Mouse (Mus musculus): ENCODE measurements around the gene Cep131.
A peak's percentile ranks its signal among the peaks of the same experiment; 100 is the strongest.

The Cep131 gene

GRCm38 (mm10) chr11:120098588-120099511 lies 12.2 kb upstream of the Cep131 start, which contains the start of the genes Tepsin and Ndufaf8:
Gene Tepsin, minus strand, starts transcription at chr11:120098731.
Gene Ndufaf8, plus strand, starts transcription at chr11:120098928.
- DNase-seq (ENCODE audit: low spot score in 2 of 2) = peak; percentile 100

DNA sequence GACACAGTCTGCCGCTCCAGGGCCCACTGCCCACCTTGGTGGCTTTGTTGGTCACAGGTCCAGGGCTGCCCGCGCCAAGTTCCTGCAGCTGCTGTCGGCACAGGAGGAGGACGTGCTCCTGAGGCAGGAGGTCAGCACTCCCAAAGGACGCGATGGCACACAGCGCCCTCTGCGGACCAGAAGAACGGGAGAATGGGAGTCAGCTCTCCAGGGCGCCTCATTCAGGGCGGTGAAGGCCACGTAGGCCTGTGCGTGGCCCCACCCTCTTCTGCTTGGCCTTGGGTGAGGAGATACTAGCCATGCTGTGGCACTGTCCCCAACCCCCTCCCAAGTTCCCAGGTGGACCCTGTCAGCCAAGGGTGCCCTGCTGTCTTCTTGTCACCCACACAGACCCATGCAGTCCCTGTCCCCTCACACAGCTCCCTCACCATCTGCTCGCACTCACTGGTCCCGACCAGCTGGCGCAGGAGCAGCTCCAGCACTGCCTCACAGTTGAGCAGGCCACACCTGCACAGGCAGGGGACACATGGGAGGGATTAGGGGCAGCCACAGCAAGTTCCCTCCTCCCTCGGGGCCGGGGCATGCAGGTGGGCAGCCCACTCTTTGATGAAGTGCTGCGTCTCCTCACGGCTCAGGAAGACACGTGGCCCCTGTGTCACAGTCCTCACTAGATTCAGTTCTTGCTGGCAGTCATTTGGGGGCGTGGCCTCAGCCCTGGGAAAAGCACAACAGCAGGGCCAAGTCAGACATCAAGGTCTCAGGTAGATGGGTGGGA lies 6.4 kb upstream of the Cep131 start:
- no peak for DNase-seq (ENCODE audit: low spot score in 2 of 2)

DNA sequence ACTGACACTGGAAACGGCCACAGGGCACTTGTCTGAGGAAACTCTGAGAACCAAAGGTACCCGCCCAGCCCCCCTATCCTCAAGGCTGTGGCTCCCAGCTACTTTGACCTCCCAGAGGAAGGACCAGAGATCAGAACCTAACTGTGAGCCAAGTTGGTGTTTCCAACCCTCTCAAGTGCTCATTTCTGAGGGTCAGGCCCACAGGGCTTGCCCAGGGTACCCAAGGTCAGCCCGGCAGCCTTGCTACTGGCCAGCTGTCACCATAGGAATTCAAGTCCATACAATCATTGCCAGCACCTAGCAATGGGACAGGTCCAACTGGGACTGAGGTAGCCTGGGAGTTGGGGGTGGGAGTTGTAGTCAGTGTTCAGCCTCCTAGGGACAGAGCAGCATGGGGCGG lies 4.0 kb upstream of the Cep131 start:
- DNase-seq (ENCODE audit: low spot score in 2 of 2) = no peak

GRCm38 (mm10) chr11:120085891-120086627 lies 568 bp downstream of the Cep131 start:
- DNase-seq (ENCODE audit: low spot score in 2 of 2) = peak in 1 of 2 experiments; percentile 49

GRCm38 (mm10) chr11:120080282-120080681 lies 6.3 kb downstream of the Cep131 start:
- no peak for DNase-seq (ENCODE audit: low spot score in 2 of 2)

GRCm38 (mm10) chr11:120076191-120076590 lies 10.4 kb downstream of the Cep131 start:
- no peak for DNase-seq (ENCODE audit: low spot score in 2 of 2)

DNA sequence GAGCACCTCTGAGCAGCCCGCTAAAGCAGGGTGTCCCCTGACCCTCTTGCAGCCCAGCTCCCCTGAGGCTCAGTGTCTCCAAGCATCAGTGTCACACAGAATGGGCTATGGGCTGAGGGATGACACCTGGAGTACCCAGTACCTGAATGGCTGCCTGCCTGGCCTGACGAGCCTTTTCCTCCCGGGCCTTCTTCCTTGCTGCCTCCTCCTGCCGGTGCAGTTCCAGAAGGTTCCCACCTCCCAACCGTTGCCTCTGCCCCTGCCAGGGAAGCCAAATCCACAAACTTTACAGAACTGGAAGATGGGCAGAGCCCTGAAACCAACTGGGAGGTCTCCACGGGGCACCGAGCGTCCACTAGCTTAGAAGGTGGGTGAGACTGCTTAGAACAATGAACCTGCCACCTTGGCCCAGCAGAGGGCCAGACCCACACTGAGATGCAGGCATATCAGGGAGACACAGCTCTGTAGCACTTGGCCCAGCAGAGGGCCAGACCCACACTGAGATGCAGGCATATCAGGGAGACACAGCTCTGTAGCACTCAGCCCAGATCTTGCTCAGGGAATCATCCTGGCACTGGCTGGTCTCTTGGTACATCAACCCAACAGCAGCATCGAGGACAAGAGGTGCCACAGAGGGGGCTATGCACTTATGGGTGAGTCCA lies 13.5 kb downstream of the Cep131 start:
- DNase-seq (ENCODE audit: low spot score in 2 of 2) = no peak

GRCm38 (mm10) chr11:120071731-120072320 lies 14.8 kb downstream of the Cep131 start:
- no peak for DNase-seq (ENCODE audit: low spot score in 2 of 2)

GRCm38 (mm10) chr11:120071065-120071464 lies 15.6 kb downstream of the Cep131 start:
- no peak for DNase-seq (ENCODE audit: low spot score in 2 of 2)

GRCm38 (mm10) chr11:120070286-120070930 lies 16.2 kb downstream of the Cep131 start:
- DNase-seq (ENCODE audit: low spot score in 2 of 2) = no peak

- no peak for DNase-seq (ENCODE audit: low spot score in 2 of 2)
These were observed 17.4 kb downstream of the Cep131 start for GRCm38 (mm10) chr11:120069261-120069660.

DNA sequence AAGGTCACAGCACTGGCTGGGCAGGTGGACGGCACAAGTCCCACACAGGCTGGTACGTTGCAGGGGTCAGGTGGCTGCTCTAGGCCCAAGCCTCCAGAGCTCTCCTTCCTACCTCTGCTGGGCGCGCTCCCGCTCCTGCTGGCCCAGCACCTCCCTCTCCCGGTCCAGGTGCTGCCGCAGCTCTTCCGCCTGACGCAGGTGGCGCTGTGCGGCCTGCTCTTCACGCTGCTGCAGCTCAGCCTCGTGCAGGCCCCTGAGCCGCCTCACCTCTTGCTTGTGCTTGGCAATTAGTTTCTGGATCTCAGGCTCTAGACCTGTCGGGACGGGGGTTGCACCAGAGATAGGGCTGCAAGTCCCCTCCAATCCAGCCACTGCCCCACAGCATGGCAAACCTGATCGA lies 18.8 kb downstream of the Cep131 start:
- no peak for DNase-seq (ENCODE audit: low spot score in 2 of 2)

DNA sequence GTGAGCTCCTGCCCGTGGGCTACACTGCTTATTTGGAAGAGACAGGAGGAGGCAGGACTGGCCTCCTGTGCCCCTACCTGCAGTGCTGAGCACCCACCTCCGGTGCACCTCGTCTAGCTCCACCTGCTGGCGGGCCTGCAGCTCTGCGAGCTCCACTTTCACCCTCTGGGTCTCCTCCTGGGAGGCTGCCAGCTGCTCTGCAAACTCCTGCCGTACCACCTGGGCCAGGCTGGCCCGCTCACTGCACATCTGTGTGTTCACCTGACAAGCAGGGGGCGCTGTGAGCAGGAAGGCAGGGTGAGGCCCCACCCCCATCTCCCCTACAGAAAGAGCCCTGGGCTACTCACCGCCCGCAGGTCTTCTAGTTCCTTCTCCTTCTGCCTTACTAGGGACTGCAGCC lies 21.3 kb downstream of the Cep131 start:
- DNase-seq (ENCODE audit: low spot score in 2 of 2) = peak; percentile 20 to 22

- DNase-seq (ENCODE audit: low spot score in 2 of 2) = no peak
These were observed 22.0 kb downstream of the Cep131 start for GRCm38 (mm10) chr11:120064668-120065040.

DNA sequence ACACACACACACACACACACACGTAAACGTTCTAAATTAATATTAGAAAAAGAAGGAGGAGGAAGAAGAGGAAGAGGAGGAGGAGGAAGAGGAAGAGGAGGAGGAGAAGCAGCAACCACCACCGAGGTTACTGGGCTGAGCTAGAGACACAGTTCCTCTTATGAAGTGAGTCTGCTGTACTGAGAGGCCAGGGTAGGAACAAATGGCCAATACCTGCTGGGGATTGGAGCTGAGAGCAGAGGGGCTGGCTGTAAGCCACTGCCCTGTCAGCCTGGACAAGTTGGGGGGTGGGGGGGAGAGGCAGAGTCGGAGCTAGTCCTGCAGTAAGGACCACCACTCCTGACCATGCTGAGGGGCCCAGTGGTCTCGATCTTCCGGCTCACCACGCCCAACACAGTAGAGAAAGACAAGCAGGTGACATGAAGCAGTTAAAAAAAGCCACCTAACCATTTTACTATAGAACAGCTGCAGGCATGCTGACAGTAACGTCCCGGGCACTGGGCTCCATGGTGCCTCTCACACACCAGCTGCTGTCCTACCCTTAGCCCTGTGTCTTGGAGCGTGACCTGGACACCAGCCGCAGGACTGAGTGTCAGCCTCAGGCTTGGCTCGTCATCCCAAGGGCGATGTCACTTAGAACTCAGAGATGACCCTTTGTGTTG lies 22.5 kb downstream of the Cep131 start:
- DNase-seq (ENCODE audit: low spot score in 2 of 2) = no peak

DNA sequence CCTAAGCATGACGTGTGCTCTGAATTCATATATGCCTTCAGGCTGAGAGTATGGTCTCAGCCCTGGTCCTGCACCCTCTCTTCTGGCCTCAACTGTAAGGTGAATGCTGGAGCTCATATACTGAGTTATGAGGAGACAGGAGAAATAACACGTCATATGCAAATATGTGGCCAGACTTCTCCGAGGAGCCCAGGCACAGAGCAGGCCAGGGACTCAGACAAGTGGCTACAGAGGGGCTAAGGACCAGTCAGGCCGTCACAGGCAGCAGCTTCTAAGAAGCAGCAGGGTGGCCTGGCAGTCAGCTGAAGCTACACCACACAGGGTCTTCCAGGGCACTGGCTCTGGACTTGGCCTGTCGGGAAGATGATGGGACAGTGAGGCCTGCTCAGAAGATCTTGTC lies 23.3 kb downstream of the Cep131 start:
- no peak for DNase-seq (ENCODE audit: low spot score in 2 of 2)

DNA sequence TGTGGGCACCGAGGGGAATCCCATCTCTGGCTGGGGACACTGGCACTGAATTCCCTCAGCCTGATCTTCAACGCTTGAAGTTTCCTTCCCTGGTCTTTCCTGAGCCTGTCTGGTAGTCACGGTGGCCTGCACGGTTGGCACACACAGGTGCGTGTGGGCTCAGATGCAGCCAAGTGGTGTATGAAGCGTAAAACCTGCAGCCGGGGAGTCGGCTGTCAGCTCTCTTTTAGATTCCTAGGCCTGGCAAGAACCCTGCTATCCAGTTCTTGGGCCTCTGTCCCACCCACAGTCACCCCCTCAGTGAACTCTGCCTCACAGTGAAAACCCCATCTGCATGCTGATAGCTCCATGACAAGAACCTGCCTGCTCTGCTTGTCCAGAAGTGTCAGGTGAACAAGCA lies 26.0 kb downstream of the Cep131 start:
- no peak for DNase-seq (ENCODE audit: low spot score in 2 of 2)

DNA sequence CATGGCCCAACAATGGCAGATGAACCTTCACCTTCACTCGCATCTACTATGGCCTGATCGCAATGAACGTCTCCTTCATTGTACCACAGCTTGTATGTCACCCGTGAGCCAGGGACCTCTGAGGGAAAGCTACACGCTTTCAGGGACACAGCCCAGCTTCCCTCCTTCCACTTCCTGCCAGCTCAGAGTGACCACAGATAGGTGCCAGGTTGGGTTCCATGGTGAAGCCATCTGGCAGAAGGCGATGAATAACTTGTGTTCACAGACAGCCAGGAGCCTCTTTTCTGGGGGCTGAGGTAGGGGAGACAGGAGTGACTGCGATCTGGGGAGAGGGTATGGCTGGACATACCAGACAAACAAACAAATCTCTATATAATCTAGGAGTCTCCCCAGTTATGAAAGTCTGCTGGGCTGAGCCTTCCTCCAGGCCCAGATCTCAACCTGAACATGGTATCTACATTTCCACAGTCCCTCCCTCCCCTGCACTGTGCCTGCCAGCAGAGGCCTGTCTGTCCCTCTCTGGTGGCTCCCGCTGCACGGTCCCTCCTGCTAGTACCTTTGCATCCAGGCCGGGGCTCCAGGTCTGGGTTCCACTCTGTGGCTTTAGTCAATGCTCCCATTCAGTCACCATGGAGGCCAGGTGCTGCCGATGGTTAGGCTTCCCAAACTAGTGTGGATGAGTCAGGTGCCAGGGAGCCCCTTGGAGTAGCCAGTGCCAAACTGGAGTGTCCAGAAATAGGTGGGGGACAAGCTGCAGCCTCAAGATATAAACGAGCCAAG lies 30.5 kb downstream of the Cep131 start:
- DNase-seq (ENCODE audit: low spot score in 2 of 2) = no peak

DNA sequence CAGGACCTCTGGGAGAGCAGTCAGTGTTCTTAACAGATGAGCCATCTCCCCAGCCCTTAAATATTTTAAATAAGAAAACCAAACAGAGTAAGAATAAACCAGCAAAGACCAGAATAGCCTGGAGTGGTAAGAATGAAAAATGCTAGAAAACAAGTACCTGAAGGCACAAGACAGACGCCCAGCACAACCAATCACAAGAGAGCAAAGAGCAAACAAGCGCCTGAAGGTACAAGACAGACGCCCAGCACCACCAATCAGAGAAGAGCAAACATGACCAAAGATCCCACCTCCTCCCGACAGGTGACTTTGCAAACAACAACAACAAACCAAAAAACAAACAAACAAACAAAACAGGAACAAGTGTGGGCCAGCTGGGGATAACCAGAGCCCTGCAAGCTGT lies 32.8 kb downstream of the Cep131 start:
- no peak for DNase-seq (ENCODE audit: low spot score in 2 of 2)

All from heart, adult 9 months (tissue).